Mouse (Mus musculus): ENCODE measurements around the gene Apoa2. TPM values are rescaled to one million over a fixed set of nuclear protein-coding genes. Genes with fewer than 3 reads are reported as not detected.
A peak's percentile ranks its signal among the peaks of the same experiment; 100 is the strongest.

Gene Apoa2
- polyA plus RNA-seq, 1 experiment from 2014 or later, result 2.7 TPM

GRCm38 (mm10) chr1:171212854-171213253, 12.0 kb upstream of the Apoa2 start:
- no peak overlapping the region for H3K4me3 ChIP-seq
- H3K4me1 ChIP-seq, result no peaks in the 10 kb centered on the region
- no peak overlapping the region for H3K4me2 ChIP-seq (replicated peaks)
- H3K36me3 ChIP-seq, result no peaks in the 10 kb centered on the region
- no peaks in the 10 kb centered on the region for H3K9me3 ChIP-seq (replicated peaks)
- no peak overlapping the region for H3K27ac ChIP-seq
- H3K9ac ChIP-seq, result no peak overlapping the region
- ATAC-seq (ENCODE audit: low FRiP score), result no peak
- no peaks in the 10 kb centered on the region for H3K27me3 ChIP-seq
- 56% methylated on average over 3 of the region's 3 CpGs for WGBS

GRCm38 (mm10) chr1:171213801-171214496, 10.9 kb upstream of the Apoa2 start, which contains the start of gene Nr1i3:
Gene Nr1i3, plus strand, starts transcription at chr1:171213970.
- Histone ChIP-seq H3K9ac (no peak within 1 kb of the TSS), H3K4me3 (no peak within 1 kb of the TSS), H3K27ac (no peak within 1 kb of the TSS), H3K4me1 (no peaks in the 10 kb centered on the region), H3K27me3 (no peaks in the 10 kb centered on the region), H3K36me3 (peaks cover 10% of the 10 kb centered on the region; the same call in 1 of the 2 replicates), H3K9me3 (replicated peaks) (no peaks in the 10 kb centered on the region), H3K4me2 (replicated peaks) (no peak within 1 kb of the TSS)
- ATAC-seq (ENCODE audit: low FRiP score), result no peak
- 76% methylated on average over 10 of the region's 10 CpGs for WGBS

- no peak overlapping the region for H3K4me2 ChIP-seq (replicated peaks)
Observed at GRCm38 (mm10) chr1:171216241-171216955, 8.5 kb upstream of the Apoa2 start.

GRCm38 (mm10) chr1:171220871-171221270, 4.0 kb upstream of the Apoa2 start:
- peaks cover 22% of the 10 kb centered on the region; the same call in 1 of the 2 replicates for H3K36me3 ChIP-seq
- no peaks in the 10 kb centered on the region for H3K27me3 ChIP-seq
- no peaks in the 10 kb centered on the region for H3K9me3 ChIP-seq (replicated peaks)
- no peak overlapping the region for H3K27ac ChIP-seq
- peak; percentile 25; the same call in 1 of the 2 replicates for ATAC-seq (ENCODE audit: low FRiP score)
- 13% methylated on average over 10 of the region's 10 CpGs for WGBS
- H3K4me1 ChIP-seq, result peaks cover 15% of the 10 kb centered on the region
- H3K4me3 ChIP-seq, result peak overlapping the region; percentile 57; the same call in 1 of the 2 replicates
- peak overlapping the region; percentile 75 for H3K4me2 ChIP-seq (replicated peaks)
- peak overlapping the region; percentile 64; the same call in 1 of the 2 replicates for H3K9ac ChIP-seq

More at GRCm38 (mm10) chr1:171216241-171216955, 8.5 kb upstream of the Apoa2 start:
- Histone ChIP-seq H3K27me3 (no peaks in the 10 kb centered on the region), H3K9ac (no peak overlapping the region), H3K36me3 (peaks cover 22% of the 10 kb centered on the region; the same call in 1 of the 2 replicates), H3K9me3 (replicated peaks) (no peaks in the 10 kb centered on the region), H3K4me3 (no peak overlapping the region), H3K4me1 (peaks cover 5% of the 10 kb centered on the region), H3K27ac (no peak overlapping the region)
- WGBS, result 90% methylated on average over 18 of the region's 18 CpGs
- no peak for ATAC-seq (ENCODE audit: low FRiP score)

- ATAC-seq (ENCODE audit: low FRiP score), result no peak
- peak overlapping the region; percentile 44; the same call in 1 of the 2 replicates for H3K27ac ChIP-seq
Observed at GRCm38 (mm10) chr1:171221281-171222193, 3.3 kb upstream of the Apoa2 start.

GRCm38 (mm10) chr1:171222238-171223155, 2.4 kb upstream of the Apoa2 start, which contains the start of gene Tomm40l:
Gene Tomm40l, minus strand, starts transcription at chr1:171222514.
- peak; percentile 97 for ATAC-seq (ENCODE audit: low FRiP score)
- H3K27me3 ChIP-seq, result no peaks in the 10 kb centered on the region
- whole genome bisulfite sequencing, result 2% methylated on average over 28 of the region's 28 CpGs
- peaks cover 22% of the 10 kb centered on the region; the same call in 1 of the 2 replicates for H3K36me3 ChIP-seq
- no peaks in the 10 kb centered on the region for H3K9me3 ChIP-seq (replicated peaks)
- H3K4me2 ChIP-seq (replicated peaks), result peak within 1 kb of the TSS; percentile 75
- H3K4me1 ChIP-seq, result peaks cover 15% of the 10 kb centered on the region
- H3K27ac ChIP-seq, result peak within 1 kb of the TSS; percentile 49
- peak within 1 kb of the TSS; percentile 57 for H3K4me3 ChIP-seq
- peak within 1 kb of the TSS; percentile 64 for H3K9ac ChIP-seq

More at GRCm38 (mm10) chr1:171221281-171222193, 3.3 kb upstream of the Apoa2 start:
- Histone ChIP-seq H3K27me3 (no peaks in the 10 kb centered on the region), H3K4me3 (peak overlapping the region; percentile 57), H3K9ac (peak overlapping the region; percentile 64), H3K4me1 (peaks cover 15% of the 10 kb centered on the region), H3K36me3 (peaks cover 22% of the 10 kb centered on the region; the same call in 1 of the 2 replicates), H3K4me2 (replicated peaks) (peak overlapping the region; percentile 75), H3K9me3 (replicated peaks) (no peaks in the 10 kb centered on the region)
- 7% methylated on average over 22 of the region's 22 CpGs for WGBS

- Histone ChIP-seq H3K4me1 (peaks cover 15% of the 10 kb centered on the region), H3K36me3 (peaks cover 19% of the 10 kb centered on the region; the same call in 1 of the 2 replicates), H3K27me3 (no peaks in the 10 kb centered on the region), H3K4me2 (replicated peaks) (peak overlapping the region; percentile 75; the same call in 1 of the 2 replicates), H3K27ac (peak overlapping the region; percentile 49; the same call in 1 of the 2 replicates), H3K9ac (no peak overlapping the region), H3K4me3 (peak overlapping the region; percentile 57), H3K9me3 (replicated peaks) (no peaks in the 10 kb centered on the region)
- ATAC-seq (ENCODE audit: low FRiP score), result no peak
- WGBS, result 80% methylated on average over 6 of the region's 6 CpGs
Observed at GRCm38 (mm10) chr1:171223168-171223567, 1.7 kb upstream of the Apoa2 start.

- Histone ChIP-seq H3K4me1 (peaks cover 15% of the 10 kb centered on the region), H3K9ac (no peak overlapping the region), H3K4me3 (no peak overlapping the region), H3K27me3 (no peaks in the 10 kb centered on the region), H3K36me3 (peaks cover 13% of the 10 kb centered on the region; the same call in 1 of the 2 replicates), H3K27ac (no peak overlapping the region), H3K9me3 (replicated peaks) (no peaks in the 10 kb centered on the region), H3K4me2 (replicated peaks) (no peak overlapping the region)
- ATAC-seq (ENCODE audit: low FRiP score), result no peak
- 88% methylated on average over 2 of the region's 2 CpGs for WGBS
Observed at GRCm38 (mm10) chr1:171223796-171224195, 1.1 kb upstream of the Apoa2 start.

- Histone ChIP-seq H3K36me3 (no peaks in the 10 kb centered on the region), H3K27ac (no peak overlapping the region), H3K9ac (no peak overlapping the region), H3K4me2 (replicated peaks) (no peak overlapping the region), H3K27me3 (no peaks in the 10 kb centered on the region), H3K4me1 (peaks cover 7% of the 10 kb centered on the region), H3K9me3 (replicated peaks) (no peaks in the 10 kb centered on the region), H3K4me3 (no peak overlapping the region)
- WGBS, result 43% methylated on average over 4 of the region's 4 CpGs
- no peak for ATAC-seq (ENCODE audit: low FRiP score)
Observed at GRCm38 (mm10) chr1:171226780-171227179, 1.9 kb downstream of the Apoa2 start.

GRCm38 (mm10) chr1:171227879-171228278, 3.0 kb downstream of the Apoa2 start:
- Histone ChIP-seq H3K27ac (no peak overlapping the region), H3K9me3 (replicated peaks) (no peaks in the 10 kb centered on the region), H3K9ac (no peak overlapping the region), H3K4me1 (peaks cover 5% of the 10 kb centered on the region; the same call in 1 of the 2 replicates), H3K27me3 (no peaks in the 10 kb centered on the region), H3K36me3 (no peaks in the 10 kb centered on the region), H3K4me2 (replicated peaks) (no peak overlapping the region), H3K4me3 (no peak overlapping the region)
- ATAC-seq (ENCODE audit: low FRiP score), result no peak
- WGBS, result 96% methylated on average over 1 of the region's 1 CpGs

- no peak for ATAC-seq (ENCODE audit: low FRiP score)
- WGBS, result 50% methylated on average over 6 of the region's 6 CpGs
Observed at GRCm38 (mm10) chr1:171229750-171230149, 4.9 kb downstream of the Apoa2 start.

More at GRCm38 (mm10) chr1:171229750-171230149, 4.9 kb downstream of the Apoa2 start:
- Histone ChIP-seq H3K27me3 (no peaks in the 10 kb centered on the region), H3K36me3 (peaks cover 15% of the 10 kb centered on the region), H3K9ac (no peak overlapping the region), H3K4me2 (replicated peaks) (no peak overlapping the region), H3K4me1 (0 out of 2 replicates have a peak, but pooled peaks cover 2% of the 10 kb centered on the region), H3K9me3 (replicated peaks) (no peaks in the 10 kb centered on the region), H3K27ac (no peak overlapping the region), H3K4me3 (no peak overlapping the region)

Data from hindbrain, embryonic 12.5 days (tissue).